17 mouse cellular contexts compared by ENCODE assay signal in the genomic region with DNA sequence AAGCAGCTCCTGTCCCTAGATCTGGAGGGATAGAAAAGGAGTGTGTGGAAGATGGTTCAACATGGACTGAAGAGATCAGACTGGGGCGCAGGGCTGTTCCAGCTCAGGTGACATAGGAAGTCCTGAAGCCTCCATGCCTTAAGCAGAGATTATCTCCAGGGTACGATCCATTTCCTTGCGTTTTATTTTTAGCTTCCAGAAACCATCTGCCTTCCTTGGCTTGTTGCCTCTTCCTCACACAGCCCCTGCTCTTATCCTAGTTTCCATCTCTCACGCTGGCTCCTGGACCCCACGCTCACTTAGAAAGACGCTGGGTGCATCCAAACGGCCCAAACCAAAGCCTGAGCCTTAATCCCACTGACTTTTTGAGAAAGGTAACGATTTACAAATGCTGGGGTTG.
DNase-seq lines count a peak whose midpoint lies in the region; ATAC-seq lines count a peak whose summit lies in the region.
"Had no signal": no experiment of that assay in that cellular context is flagged by ENCODE, and none has a peak within 500 bp of the region (broad histone marks: within the 10 kb centered on the region; RNA-seq: fewer than 3 reads in every experiment).

No protein-coding gene starts in this region.

- no peaks in the 10 kb centered on the region for H3K9me3 ChIP-seq in intestine, embryonic 15.5 days
- H3K9me3 ChIP-seq: hindbrain, embryonic 15.5 days had no signal

- DNase-seq in frontal cortex, postnatal 10 days (ENCODE audit: low spot score in 2 of 2) = no peak
- DNase-seq in retina, postnatal 7 days (ENCODE audit: low read depth, low spot score) = peak; percentile 11
- DNase-seq in retina, postnatal 1 day = no peak
- peak; percentile 43 to 48 for DNase-seq in cerebellum, adult 18-20 months
- no peak for DNase-seq in thymus, adult 18-20 months
- no peak for DNase-seq in heart, postnatal 36 days
- DNase-seq: adrenal gland, adult 2 months; heart, adult 2 months; heart, postnatal 10 days; midbrain, embryonic 14.5 days; right cerebral cortex, postnatal 14 days had no signal

- H3K4me1 ChIP-seq in intestine, embryonic 15.5 days (replicated peaks) = peaks cover 15% of the 10 kb centered on the region

- H3K27ac ChIP-seq in intestine, embryonic 15.5 days = 0 out of 2 replicates have a peak overlapping the region, but pooled peaks have one; percentile 22
- H3K27ac ChIP-seq: heart, adult 2 months; hindbrain, embryonic 15.5 days; macrophage had no signal

- no peak overlapping the region for H3K9ac ChIP-seq in intestine, embryonic 15.5 days
- H3K9ac ChIP-seq: hindbrain, embryonic 15.5 days; lung, embryonic 14.5 days had no signal

- peak; percentile 48; the same call in 1 of the 2 replicates for ATAC-seq in frontal cortex, adult (ENCODE audit: low TSS enrichment)
- ATAC-seq in intestine, embryonic 15.5 days = no peak

- H3K4me2 ChIP-seq in intestine, embryonic 15.5 days (replicated peaks) = no peak overlapping the region
- H3K4me2 ChIP-seq: hindbrain, embryonic 15.5 days; lung, embryonic 14.5 days had no signal

- H3K4me3 ChIP-seq in intestine, embryonic 15.5 days (replicated peaks) = no peak overlapping the region
- H3K4me3 ChIP-seq: erythroblast, embryonic 14.5 days; heart, adult 2 months; hindbrain, embryonic 15.5 days had no signal

- WGBS in intestine, embryonic 15.5 days = 52% methylated on average over 8 of the region's 8 CpGs

- no peaks in the 10 kb centered on the region for H3K27me3 ChIP-seq in intestine, embryonic 15.5 days (replicated peaks)
- H3K27me3 ChIP-seq: hindbrain, embryonic 15.5 days had no signal

- H3K36me3 ChIP-seq in intestine, embryonic 15.5 days = no peaks in the 10 kb centered on the region
- H3K36me3 ChIP-seq: hindbrain, embryonic 15.5 days had no signal

- intact Hi-C loops in heart, postnatal 36 days (cut with DNase I) = loop anchor here (10.0 kb wide), 1 partner anchor 179 kb away; no protein-coding TSS in a partner anchor

Comparison
In these comparisons a context has a peak if more than half of its experiments do, and no peak if none do; other contexts are left out.
1. DNase-seq: peak in retina, postnatal 7 days (single experiment) and cerebellum, adult 18-20 months (2 of 2); none in frontal cortex, postnatal 10 days (0 of 2), retina, postnatal 1 day (single experiment), thymus, adult 18-20 months (0 of 2) and heart, postnatal 36 days (0 of 2).